In genomic region chr10:39237549-39237948, GRCm38 (mm10) we compare ENCODE assay signal across 25 mouse cellular contexts.
DNase-seq lines count a peak whose midpoint lies in the region; ATAC-seq lines count a peak whose summit lies in the region.
"Had no signal": no experiment of that assay in that cellular context is flagged by ENCODE, and none has a peak within 500 bp of the region (broad histone marks: within the 10 kb centered on the region; RNA-seq: fewer than 3 reads in every experiment).

No protein-coding gene starts in this region.

- peak; percentile 38 for DNase-seq in adrenal gland, postnatal 10 days
- DNase-seq in adrenal gland, adult 8-10 months = no peak
- DNase-seq in heart, adult 18-20 months = peak; percentile 28 to 39
- no peak for DNase-seq in heart, adult 8-10 months (ENCODE audit: low spot score)
- DNase-seq: B cell, adult 2 months; cerebellum, adult 11 months; cerebellum, adult 2 months; cerebellum, adult 9-11 months; cerebellum, postnatal 25 days; forebrain, postnatal 0 days; gastrocnemius, adult 2 months; gastrocnemius, postnatal 14 days; heart, postnatal 14 days; kidney, adult 11 months; kidney, adult 9 months had no signal

- 0 out of 2 replicates have a peak, but pooled peaks have one; percentile 35 for ATAC-seq in intestine, embryonic 15.5 days
- no peak for ATAC-seq in intestine, embryonic 16.5 days
- no peak for ATAC-seq in CD4-positive, CD25-positive, alpha-beta regulatory T cell, adult 4 months
- ATAC-seq: forebrain, embryonic 14.5 days; forebrain, postnatal 0 days had no signal

- H3K36me3 ChIP-seq in intestine, embryonic 15.5 days = no peaks in the 10 kb centered on the region
- no peaks in the 10 kb centered on the region for H3K36me3 ChIP-seq in intestine, embryonic 16.5 days (ENCODE audit: control insufficient read depth, insufficient read depth, low read length)
- H3K36me3 ChIP-seq: embryonic facial prominence, embryonic 12.5 days; embryonic facial prominence, embryonic 15.5 days; heart, embryonic 13.5 days; hindbrain, embryonic 12.5 days; hindbrain, embryonic 15.5 days had no signal

- no peak overlapping the region for H3K9ac ChIP-seq in intestine, embryonic 15.5 days
- H3K9ac ChIP-seq in intestine, embryonic 16.5 days (ENCODE audit: low read depth, low read length) = no peak overlapping the region
- H3K9ac ChIP-seq: embryonic facial prominence, embryonic 12.5 days; embryonic facial prominence, embryonic 15.5 days; forebrain, postnatal 0 days; heart, embryonic 13.5 days; hindbrain, embryonic 12.5 days; hindbrain, embryonic 15.5 days had no signal

- H3K4me2 ChIP-seq in intestine, embryonic 15.5 days (replicated peaks) = no peak overlapping the region
- H3K4me2 ChIP-seq in intestine, embryonic 16.5 days (ENCODE audit: low read depth, low read length) = no peak overlapping the region
- H3K4me2 ChIP-seq: embryonic facial prominence, embryonic 12.5 days; embryonic facial prominence, embryonic 15.5 days; heart, embryonic 13.5 days; hindbrain, embryonic 12.5 days; hindbrain, embryonic 15.5 days had no signal

- H3K27me3 ChIP-seq in intestine, embryonic 15.5 days (replicated peaks) = no peaks in the 10 kb centered on the region
- H3K27me3 ChIP-seq in intestine, embryonic 16.5 days (replicated peaks; ENCODE audit: control insufficient read depth, insufficient read depth, low read length) = no peaks in the 10 kb centered on the region
- H3K27me3 ChIP-seq: embryonic facial prominence, embryonic 12.5 days; embryonic facial prominence, embryonic 15.5 days; hindbrain, embryonic 12.5 days; hindbrain, embryonic 15.5 days had no signal

- H3K4me3 ChIP-seq in intestine, embryonic 15.5 days (replicated peaks) = no peak overlapping the region
- no peak overlapping the region for H3K4me3 ChIP-seq in intestine, embryonic 16.5 days (ENCODE audit: low read length)
- H3K4me3 ChIP-seq: embryonic facial prominence, embryonic 12.5 days; embryonic facial prominence, embryonic 15.5 days; gastrocnemius, adult 2 months; heart, adult 2 months; heart, embryonic 13.5 days; hindbrain, embryonic 12.5 days; hindbrain, embryonic 15.5 days had no signal

- H3K4me1 ChIP-seq in intestine, embryonic 15.5 days (replicated peaks) = peaks cover 3% of the 10 kb centered on the region; the same call in 1 of the 2 replicates
- no peaks in the 10 kb centered on the region for H3K4me1 ChIP-seq in intestine, embryonic 16.5 days (ENCODE audit: control insufficient read depth, insufficient read depth, low read length)

- WGBS in intestine, embryonic 15.5 days = 82% methylated on average over 4 of the region's 4 CpGs
- WGBS in intestine, embryonic 16.5 days = 83% methylated on average over 4 of the region's 4 CpGs

- no peak overlapping the region for H3K27ac ChIP-seq in intestine, embryonic 15.5 days
- H3K27ac ChIP-seq in intestine, embryonic 16.5 days (ENCODE audit: low read length) = no peak overlapping the region
- H3K27ac ChIP-seq: embryonic facial prominence, embryonic 12.5 days; embryonic facial prominence, embryonic 15.5 days; gastrocnemius, adult 2 months; heart, adult 2 months; heart, embryonic 13.5 days; hindbrain, embryonic 12.5 days; hindbrain, embryonic 15.5 days had no signal

- no peaks in the 10 kb centered on the region for H3K9me3 ChIP-seq in intestine, embryonic 15.5 days
- H3K9me3 ChIP-seq in intestine, embryonic 16.5 days (ENCODE audit: control insufficient read depth, low read length) = no peaks in the 10 kb centered on the region
- H3K9me3 ChIP-seq: embryonic facial prominence, embryonic 12.5 days; embryonic facial prominence, embryonic 15.5 days; heart, embryonic 13.5 days; hindbrain, embryonic 12.5 days; hindbrain, embryonic 15.5 days had no signal

Comparison
In these comparisons a context has a peak if more than half of its experiments do, and no peak if none do; other contexts are left out.
1. DNase-seq: peak in adrenal gland, postnatal 10 days (single experiment) and heart, adult 18-20 months (2 of 2); none in adrenal gland, adult 8-10 months (single experiment) and heart, adult 8-10 months (single experiment).